12 mouse cellular contexts compared by ENCODE assay signal in the genomic region with DNA sequence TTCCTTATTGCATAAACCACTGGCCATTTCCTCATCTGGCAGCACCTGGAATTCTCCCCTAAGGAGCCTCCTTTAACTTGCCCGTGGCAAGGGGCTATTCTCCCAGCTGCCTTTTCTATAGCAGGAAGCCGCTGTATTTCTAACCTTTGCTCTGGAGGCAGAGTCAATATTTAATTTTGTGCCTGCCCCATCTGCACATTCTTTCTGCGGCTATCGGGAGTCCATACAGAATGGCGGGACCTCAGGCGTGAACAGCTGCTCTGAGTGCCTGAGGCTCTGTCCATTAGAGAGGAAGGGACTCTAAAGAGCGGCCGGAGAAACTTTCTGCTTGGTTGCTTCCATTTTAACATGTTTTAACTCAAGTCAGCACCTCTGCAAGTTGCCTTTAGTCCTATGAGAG.
DNase-seq lines count a peak whose midpoint lies in the region; ATAC-seq lines count a peak whose summit lies in the region.
"Had no signal": no experiment of that assay in that cellular context is flagged by ENCODE, and none has a peak within 500 bp of the region (broad histone marks: within the 10 kb centered on the region; RNA-seq: fewer than 3 reads in every experiment).

No protein-coding gene starts in this region.

- no peaks in the 10 kb centered on the region for H3K9me3 ChIP-seq in neural tube, embryonic 15.5 days (replicated peaks)
- H3K9me3 ChIP-seq in kidney, embryonic 15.5 days (replicated peaks): no peaks in the 10 kb centered on the region
- H3K9me3 ChIP-seq in liver, embryonic 12.5 days (replicated peaks): 0 out of 2 replicates have a peak, but pooled peaks cover 3% of the 10 kb centered on the region
- H3K9me3 ChIP-seq: heart, embryonic 12.5 days; hindbrain, embryonic 12.5 days had no signal

- H3K27me3 ChIP-seq in neural tube, embryonic 15.5 days (replicated peaks): no peaks in the 10 kb centered on the region
- no peaks in the 10 kb centered on the region for H3K27me3 ChIP-seq in kidney, embryonic 15.5 days
- H3K27me3 ChIP-seq in liver, embryonic 12.5 days (replicated peaks): no peaks in the 10 kb centered on the region
- H3K27me3 ChIP-seq: heart, embryonic 12.5 days; hindbrain, embryonic 12.5 days had no signal

- H3K4me3 ChIP-seq in neural tube, embryonic 15.5 days (replicated peaks): no peak overlapping the region
- no peak overlapping the region for H3K4me3 ChIP-seq in kidney, embryonic 15.5 days (replicated peaks)
- H3K4me3 ChIP-seq in liver, embryonic 12.5 days: no peak overlapping the region
- H3K4me3 ChIP-seq: heart, embryonic 12.5 days; hindbrain, embryonic 12.5 days had no signal

- no peak for ATAC-seq in neural tube, embryonic 15.5 days (ENCODE audit: low FRiP score)
- ATAC-seq in kidney, embryonic 15.5 days (replicated peaks; ENCODE audit: low FRiP score): peak; percentile 87
- 0 out of 2 replicates have a peak, but pooled peaks have one; percentile 27 for ATAC-seq in liver, embryonic 12.5 days

- H3K9ac ChIP-seq in neural tube, embryonic 15.5 days (replicated peaks): no peak overlapping the region
- no peak overlapping the region for H3K9ac ChIP-seq in kidney, embryonic 15.5 days
- no peak overlapping the region for H3K9ac ChIP-seq in liver, embryonic 12.5 days
- H3K9ac ChIP-seq: heart, embryonic 12.5 days; hindbrain, embryonic 12.5 days had no signal

- no peaks in the 10 kb centered on the region for H3K36me3 ChIP-seq in neural tube, embryonic 15.5 days
- H3K36me3 ChIP-seq in kidney, embryonic 15.5 days: no peaks in the 10 kb centered on the region
- H3K36me3 ChIP-seq in liver, embryonic 12.5 days: no peaks in the 10 kb centered on the region
- H3K36me3 ChIP-seq: heart, embryonic 12.5 days; hindbrain, embryonic 12.5 days had no signal

- no peak overlapping the region for H3K4me2 ChIP-seq in neural tube, embryonic 15.5 days
- H3K4me2 ChIP-seq in kidney, embryonic 15.5 days: no peak overlapping the region
- H3K4me2 ChIP-seq in liver, embryonic 12.5 days: no peak overlapping the region
- H3K4me2 ChIP-seq: heart, embryonic 12.5 days; hindbrain, embryonic 12.5 days had no signal

- peak; percentile 15 for DNase-seq in neural tube, embryonic 10.5 days (ENCODE audit: extremely low spot score, low spot score)
- DNase-seq in adrenal gland, adult (ENCODE audit: inconsistent age in 2 of 2, low spot score in 1 of 2): no peak
- no peak for DNase-seq in frontal cortex, postnatal 36 days (ENCODE audit: low spot score in 2 of 2)
- DNase-seq in gastrocnemius, postnatal 4 days (ENCODE audit: low spot score in 2 of 2): no peak
- DNase-seq in adipocyte (ENCODE audit: low spot score): no peak
- DNase-seq: lung, postnatal 4 days; thymus, postnatal 4 days had no signal

- no peak overlapping the region for H3K27ac ChIP-seq in neural tube, embryonic 15.5 days (replicated peaks)
- peak overlapping the region; percentile 7; the same call in 1 of the 2 replicates for H3K27ac ChIP-seq in kidney, embryonic 15.5 days
- H3K27ac ChIP-seq in liver, embryonic 12.5 days: no peak overlapping the region
- H3K27ac ChIP-seq: hindbrain, embryonic 12.5 days had no signal

- WGBS in neural tube, embryonic 15.5 days: 53% methylated on average over 8 of the region's 8 CpGs
- WGBS in kidney, embryonic 15.5 days: 40% methylated on average over 8 of the region's 8 CpGs
- 73% methylated on average over 8 of the region's 8 CpGs for WGBS in liver, embryonic 12.5 days (ENCODE audit: insufficient replicate concordance)

- 0 out of 2 replicates have a peak, but pooled peaks cover 3% of the 10 kb centered on the region for H3K4me1 ChIP-seq in neural tube, embryonic 15.5 days
- peaks cover 5% of the 10 kb centered on the region; the same call in 1 of the 2 replicates for H3K4me1 ChIP-seq in kidney, embryonic 15.5 days
- no peaks in the 10 kb centered on the region for H3K4me1 ChIP-seq in liver, embryonic 12.5 days
- H3K4me1 ChIP-seq: heart, embryonic 12.5 days; hindbrain, embryonic 12.5 days had no signal
